Mouse (Mus musculus) myocyte (in vitro differentiated cells): ENCODE results near the gene Zmynd10. TPM values are rescaled to one million over a fixed set of nuclear protein-coding genes. Genes with fewer than 3 reads are reported as not detected.

Experiments
- H3K27me3 ChIP-seq: one replicate; pipeline ENCODE4 v1.6.1; 2011; ENCODE audit not compliant: control insufficient read depth, insufficient read depth, insufficient read length
- H3K36me3 ChIP-seq: one replicate; pipeline ENCODE4 v1.6.1; 2011; ENCODE audit not compliant: control insufficient read depth, insufficient read depth
- H3K4me2 ChIP-seq: one replicate; pipeline ENCODE4 v1.6.1; 2011; ENCODE audit warnings: low read depth, control low read depth
- H3K4me3 ChIP-seq: one replicate; pipeline ENCODE4 v1.5.1; 2011; ENCODE audit warnings: mild to moderate bottlenecking, control low read depth, moderate library complexity
- H3K79me2 ChIP-seq: one replicate; pipeline ENCODE4 v1.6.1; 2011; ENCODE audit not compliant: control insufficient read depth, insufficient read depth
- H3ac ChIP-seq: one replicate; pipeline ENCODE4 v1.6.1; 2011; ENCODE audit not compliant: control insufficient read depth, insufficient read length
- CEBPB ChIP-seq: IDR thresholded peaks from 2 replicates; pipeline ENCODE4 v1.6.1; 2011; ENCODE audit warnings: mild to moderate bottlenecking, moderate library complexity; ENCODE audit not compliant: poor library complexity, insufficient read depth, severe bottlenecking
- E2F4 ChIP-seq: IDR thresholded peaks from one replicate; pipeline ENCODE4 v1.6.1; 2011; ENCODE audit warnings: mild to moderate bottlenecking, control low read depth, moderate library complexity; ENCODE audit not compliant: insufficient read depth
- MAX ChIP-seq: IDR thresholded peaks from one replicate; pipeline ENCODE4 v1.6.1; 2011; ENCODE audit warnings: low read depth, mild to moderate bottlenecking, control low read depth
- MYOD1 ChIP-seq, 3 experiments: IDR thresholded peaks; one replicate each; pipeline ENCODE4 v1.6.1; 2011; ENCODE audit warnings: control low read depth in 2 of 3, low read depth in 2 of 3, mild to moderate bottlenecking in 2 of 3, moderate library complexity in 1 of 3; ENCODE audit not compliant: insufficient read length in 2 of 3, control insufficient read depth in 1 of 3
- MYOG ChIP-seq, 3 experiments: IDR thresholded peaks; one replicate each; pipeline ENCODE4 v1.6.1; 2011; ENCODE audit warnings: control low read depth in 2 of 3, low read depth in 2 of 3, mild to moderate bottlenecking in 2 of 3; ENCODE audit not compliant: insufficient read length in 2 of 3, control insufficient read depth in 1 of 3, insufficient read depth in 1 of 3
- POLR2A ChIP-seq: IDR thresholded peaks from one replicate; pipeline ENCODE4 v1.6.1; 2011; ENCODE audit warnings: low read depth, mild to moderate bottlenecking, control low read depth, moderate library complexity; ENCODE audit not compliant: insufficient read length
- POLR2AphosphoS2 ChIP-seq: IDR thresholded peaks from one replicate; pipeline ENCODE4 v1.6.1; 2011; ENCODE audit warnings: low read depth, control low read depth; ENCODE audit not compliant: insufficient read length
- REST ChIP-seq: IDR thresholded peaks from one replicate; pipeline ENCODE4 v1.6.1; 2011; ENCODE audit warnings: mild to moderate bottlenecking, control low read depth, moderate library complexity; ENCODE audit not compliant: insufficient read depth, insufficient read length
- SRF ChIP-seq: IDR thresholded peaks from one replicate; pipeline ENCODE4 v1.6.1; 2011; ENCODE audit warnings: low read depth; ENCODE audit not compliant: control insufficient read depth, insufficient read length
- TCF12 ChIP-seq: IDR thresholded peaks from one replicate; pipeline ENCODE4 v1.6.1; 2011; ENCODE audit warnings: mild to moderate bottlenecking, control low read depth; ENCODE audit not compliant: poor library complexity, insufficient read depth, severe bottlenecking
- TCF3 ChIP-seq: IDR thresholded peaks from one replicate; pipeline ENCODE4 v1.6.1; 2011; ENCODE audit warnings: low read depth, control low read depth; ENCODE audit not compliant: insufficient read length
- USF1 ChIP-seq: IDR thresholded peaks from one replicate; pipeline ENCODE4 v1.6.1; 2011; ENCODE audit warnings: low read depth, mild to moderate bottlenecking, control low read depth, moderate library complexity
- polyA plus RNA-seq: library from polyadenylated mRNA; unstranded; fragments of >200 nt; fragmentation: generic; extraction: Trizol; gene quantifications from one replicate; pipeline ENCODE4 v1.2.1, GENCODE M21; 2012; ENCODE audit warnings: missing spikeins

Zmynd10 gene
- polyA plus RNA-seq, 1 experiment, result 0.52 TPM

DNA sequence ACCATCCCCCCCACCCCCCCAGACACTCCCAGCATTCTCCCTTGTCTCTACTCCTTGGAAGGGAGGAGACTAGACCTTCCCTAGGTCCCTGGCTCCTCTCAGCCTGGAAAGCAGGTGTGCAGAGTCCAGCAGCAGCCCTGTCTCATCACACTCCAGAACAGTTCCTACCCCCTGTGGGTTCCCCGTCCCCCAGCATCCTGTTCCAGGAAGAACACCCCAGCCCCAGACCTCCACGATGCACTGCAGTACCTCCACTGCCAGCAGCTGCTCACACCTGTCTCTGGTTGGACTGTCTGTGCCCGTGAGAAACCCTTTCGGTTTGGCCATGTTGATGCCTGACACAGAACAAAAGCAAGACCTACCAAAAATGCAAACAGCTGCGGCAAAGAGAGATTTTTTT lies 25.9 kb upstream of the Zmynd10 start:
- H3K4me3 ChIP-seq, result no peak overlapping the region
- no peak for TF ChIP-seq USF1
- no peak for TF ChIP-seq POLR2A
- no peak for TF ChIP-seq E2F4
- TF ChIP-seq TCF3, result no peak
- TF ChIP-seq REST, result no peak
- no peak for TF ChIP-seq SRF
- peak in 2 of 3 experiments; percentile 74 to 77 for TF ChIP-seq MYOD1 (IDR thresholded peaks at IDR 0.05; ENCODE audit: control insufficient read depth in 1 of 3, insufficient read length in 2 of 3, low read depth in 2 of 3)
- TF ChIP-seq MYOG (IDR thresholded peaks at IDR 0.05; ENCODE audit: control insufficient read depth in 1 of 3, insufficient read depth in 1 of 3, insufficient read length in 2 of 3, low read depth in 2 of 3), result peak; percentile 22 to 80 (median 68)
- TF ChIP-seq POLR2AphosphoS2, result no peak
- TF ChIP-seq CEBPB, result no peak
- H3K36me3 ChIP-seq, result no peaks in the 10 kb centered on the region
- H3K27me3 ChIP-seq, result peaks cover 70% of the 10 kb centered on the region
- no peaks in the 10 kb centered on the region for H3K79me2 ChIP-seq
- no peak overlapping the region for H3ac ChIP-seq
- H3K4me2 ChIP-seq, result peak overlapping the region; percentile 12

DNA sequence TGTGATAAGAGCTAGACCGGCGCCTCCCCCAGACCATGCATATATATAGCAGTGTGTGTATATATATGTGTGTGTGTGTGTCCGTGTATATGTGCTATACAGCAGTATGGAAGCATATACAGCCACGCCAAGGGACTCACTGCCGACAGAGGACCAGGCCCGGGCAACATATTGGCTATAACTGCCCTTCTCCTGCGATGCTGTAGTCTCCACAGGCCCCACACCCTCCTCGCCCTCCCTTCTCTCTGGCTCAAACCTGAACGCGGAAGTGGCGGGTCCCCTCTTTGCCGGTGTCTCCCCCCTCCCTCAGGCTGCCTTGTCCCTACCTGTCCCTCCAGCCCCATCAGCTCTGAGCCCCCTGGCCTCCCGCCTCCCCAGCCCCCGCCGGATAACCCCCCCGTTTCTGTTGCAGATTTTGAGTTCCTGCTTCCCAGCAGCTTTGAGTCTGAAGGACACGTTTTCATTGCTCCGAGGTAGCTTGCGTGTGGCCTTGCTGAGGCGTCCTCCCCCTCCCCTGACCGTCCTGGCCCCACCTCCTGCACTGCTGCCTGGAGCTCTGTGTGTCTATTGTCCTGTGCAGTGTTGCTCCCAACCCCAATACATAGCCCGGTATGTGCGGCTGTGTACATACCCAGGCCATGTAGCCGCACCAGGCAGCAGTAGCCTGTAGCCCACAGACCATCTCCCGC lies 25.2 kb upstream of the Zmynd10 start:
- no peak for TF ChIP-seq E2F4
- no peak for TF ChIP-seq MYOD1 (IDR thresholded peaks at IDR 0.05; ENCODE audit: control insufficient read depth in 1 of 3, insufficient read length in 2 of 3, low read depth in 2 of 3)
- TF ChIP-seq USF1, result no peak
- TF ChIP-seq MAX, result no peak
- no peak for TF ChIP-seq REST
- H3K79me2 ChIP-seq, result no peaks in the 10 kb centered on the region
- no peak overlapping the region for H3ac ChIP-seq
- H3K4me3 ChIP-seq, result no peak overlapping the region
- H3K4me2 ChIP-seq, result peak overlapping the region; percentile 12
- H3K36me3 ChIP-seq, result no peaks in the 10 kb centered on the region
- H3K27me3 ChIP-seq, result peaks cover 75% of the 10 kb centered on the region

DNA sequence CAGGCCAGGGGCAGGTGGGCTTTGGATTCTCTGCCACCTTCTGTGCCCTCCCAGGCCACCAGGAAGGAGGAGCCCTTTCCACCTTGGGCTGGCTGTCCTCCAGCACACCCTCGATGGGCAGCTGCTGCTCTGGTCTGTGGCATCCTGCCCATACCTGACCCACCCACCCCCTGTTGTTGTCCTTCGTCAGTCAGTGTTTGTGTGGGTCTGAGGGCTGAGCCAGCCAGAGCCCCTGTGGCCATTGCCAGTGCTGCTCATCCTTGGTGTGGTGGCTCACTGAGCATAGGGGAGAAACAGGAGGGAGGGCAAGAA lies 24.7 kb upstream of the Zmynd10 start:
- no peak overlapping the region for H3K4me3 ChIP-seq
- H3K27me3 ChIP-seq, result peaks cover 75% of the 10 kb centered on the region
- no peak overlapping the region for H3ac ChIP-seq
- TF ChIP-seq MYOD1 (IDR thresholded peaks at IDR 0.05; ENCODE audit: control insufficient read depth in 1 of 3, insufficient read length in 2 of 3, low read depth in 2 of 3) (peak in 2 of 3 experiments; percentile 65 to 87), POLR2A (no peak), REST (no peak), MYOG (IDR thresholded peaks at IDR 0.05; ENCODE audit: control insufficient read depth in 1 of 3, insufficient read depth in 1 of 3, insufficient read length in 2 of 3, low read depth in 2 of 3) (peak in 2 of 3 experiments; percentile 72 to 86)
- no peaks in the 10 kb centered on the region for H3K79me2 ChIP-seq
- H3K36me3 ChIP-seq, result no peaks in the 10 kb centered on the region
- no peak overlapping the region for H3K4me2 ChIP-seq

DNA sequence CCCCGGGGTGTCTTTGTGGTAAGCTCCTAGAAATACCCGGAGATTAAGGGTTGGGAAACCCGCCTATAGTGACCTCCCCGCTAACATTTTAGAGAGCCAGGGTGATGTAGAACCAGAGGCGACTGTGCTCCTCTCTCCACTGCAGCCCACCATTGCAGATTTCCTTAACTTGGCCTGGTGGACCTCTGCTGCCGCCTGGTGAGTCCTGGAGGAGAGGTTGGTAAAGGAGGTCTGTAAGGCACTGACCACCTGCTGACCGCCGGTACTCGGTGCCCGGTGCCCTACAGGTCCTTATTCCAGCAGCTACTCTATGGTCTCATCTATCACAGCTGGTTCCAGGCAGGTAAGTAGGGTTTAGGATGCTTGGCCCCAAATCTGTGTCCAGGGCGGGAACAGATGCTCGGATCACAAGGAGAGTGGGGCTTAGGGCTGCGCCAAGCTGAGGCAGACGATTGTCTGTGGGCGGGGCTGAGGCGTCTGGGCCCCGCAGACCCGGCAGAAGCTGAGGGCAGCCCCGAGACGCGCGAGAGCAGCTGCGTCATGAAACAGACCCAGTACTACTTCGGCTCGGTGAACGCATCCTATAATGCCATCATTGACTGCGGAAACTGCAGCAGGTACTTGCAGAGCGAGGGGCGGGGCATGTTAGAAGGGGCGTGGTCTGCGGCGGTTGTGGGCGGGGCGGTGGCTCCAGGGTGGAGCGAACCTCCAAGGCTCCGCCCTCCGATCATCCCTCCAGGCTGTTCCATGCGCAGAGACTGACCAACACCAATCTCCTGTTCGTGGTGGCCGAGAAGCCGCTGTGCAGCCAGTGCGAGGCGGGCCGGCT lies 20.7 kb upstream of the Zmynd10 start:
- TF ChIP-seq TCF3 (no peak), REST (no peak), MYOD1 (IDR thresholded peaks at IDR 0.05; ENCODE audit: control insufficient read depth in 1 of 3, insufficient read length in 2 of 3, low read depth in 2 of 3) (no peak), MAX (no peak), SRF (no peak), TCF12 (no peak), USF1 (no peak), E2F4 (no peak), CEBPB (no peak), POLR2AphosphoS2 (no peak), POLR2A (no peak), MYOG (IDR thresholded peaks at IDR 0.05; ENCODE audit: control insufficient read depth in 1 of 3, insufficient read depth in 1 of 3, insufficient read length in 2 of 3, low read depth in 2 of 3) (no peak)
- Histone ChIP-seq H3K27me3 (peaks cover 57% of the 10 kb centered on the region), H3K79me2 (no peaks in the 10 kb centered on the region), H3K4me2 (peak overlapping the region; percentile 6), H3K4me3 (no peak overlapping the region), H3K36me3 (no peaks in the 10 kb centered on the region), H3ac (no peak overlapping the region)

DNA sequence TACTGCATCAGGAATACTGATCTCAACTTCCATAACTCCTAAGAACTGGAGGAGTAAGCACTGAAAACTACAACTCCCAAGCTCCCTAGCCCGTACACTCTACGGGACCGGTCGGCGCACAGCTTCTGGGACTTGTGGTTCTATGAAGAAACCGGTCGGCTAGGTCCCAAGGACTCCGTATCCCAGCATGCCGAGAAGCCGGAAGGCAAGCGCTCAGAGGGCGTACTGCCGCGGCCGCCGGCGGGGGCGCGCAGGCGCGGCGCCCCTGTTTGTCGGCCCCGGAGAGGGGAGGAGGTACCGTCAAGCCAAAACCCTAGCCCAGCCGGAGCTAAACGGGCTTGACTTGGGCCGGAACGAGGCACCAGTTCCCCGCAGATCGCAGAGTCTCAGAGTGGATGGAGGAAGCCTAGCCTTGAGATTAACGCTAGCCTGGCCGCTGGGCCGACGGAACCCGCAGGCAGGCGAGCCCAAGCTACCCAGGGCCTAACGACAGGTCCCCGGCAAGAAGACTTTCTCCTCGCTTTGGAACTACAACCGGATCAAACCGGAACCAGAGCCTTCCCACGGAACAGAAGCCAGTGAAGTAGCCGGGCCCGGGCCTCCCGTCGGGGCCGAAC lies 13.2 kb upstream of the Zmynd10 start, which contains the start of gene Tmem115:
Gene Tmem115 (plus strand): TSS at position 155 of the 617 bp plus-strand sequence.
- Histone ChIP-seq H3K27me3 (no peaks in the 10 kb centered on the region), H3K4me2 (peak within 1 kb of the TSS; percentile 86), H3K36me3 (peaks cover 6% of the 10 kb centered on the region), H3K4me3 (peak within 1 kb of the TSS; percentile 92), H3K79me2 (peaks cover 34% of the 10 kb centered on the region), H3ac (peak within 1 kb of the TSS; percentile 73)
- peak; percentile 74 for TF ChIP-seq POLR2A
- TF ChIP-seq MYOG (IDR thresholded peaks at IDR 0.05; ENCODE audit: control insufficient read depth in 1 of 3, insufficient read depth in 1 of 3, insufficient read length in 2 of 3, low read depth in 2 of 3), result no peak
- TF ChIP-seq MAX, result no peak
- TF ChIP-seq POLR2AphosphoS2, result peak; percentile 70
- no peak for TF ChIP-seq TCF12
